Mouse (Mus musculus) left cerebral cortex, adult 6 months (tissue): Measurements from ENCODE around the gene Jagn1. TPM values are rescaled to one million over a fixed set of nuclear protein-coding genes. Genes with fewer than 3 reads are reported as not detected.

ENCODE experiments used
- long read RNA-seq, 2 experiments: library from polyadenylated mRNA; unstranded; transcript quantifications; one replicate each; pipeline ENCODE4 v2.0.0; 2019 to 2020
- polyA plus RNA-seq: library from polyadenylated mRNA; unstranded; fragments of <200 nt; fragmentation: Nextera tagmentation; gene quantifications from 2 replicates; pipeline ENCODE4 v1.2.3, GENCODE M21; 2021

The Jagn1 gene
- 76.8 and 86.7 TPM in 2 replicates for polyA plus RNA-seq
- long read RNA-seq, experiment 1, transcript Jagn1-202 (2 exons, 1,147 nt), result minor isoform, 9 of 143 reads
- long read RNA-seq, experiment 1, transcript Jagn1-201 (2 exons, 1,201 nt), result major isoform, 124 of 143 reads
- long read RNA-seq, experiment 1, partial matches to known transcripts, result 1 of 143 reads
- long read RNA-seq, experiment 1, other reads (novel, unspliced or antisense), result 5 of 143 reads
- long read RNA-seq, experiment 2, transcript Jagn1-201 (2 exons, 1,201 nt), result major isoform, 92 of 107 reads
- long read RNA-seq, experiment 2, transcript Jagn1-202 (2 exons, 1,147 nt), result minor isoform, 6 of 107 reads
- long read RNA-seq, experiment 2, partial matches to known transcripts, result 4 of 107 reads
- long read RNA-seq, experiment 2, other reads (novel, unspliced or antisense), result 5 of 107 reads

DNA sequence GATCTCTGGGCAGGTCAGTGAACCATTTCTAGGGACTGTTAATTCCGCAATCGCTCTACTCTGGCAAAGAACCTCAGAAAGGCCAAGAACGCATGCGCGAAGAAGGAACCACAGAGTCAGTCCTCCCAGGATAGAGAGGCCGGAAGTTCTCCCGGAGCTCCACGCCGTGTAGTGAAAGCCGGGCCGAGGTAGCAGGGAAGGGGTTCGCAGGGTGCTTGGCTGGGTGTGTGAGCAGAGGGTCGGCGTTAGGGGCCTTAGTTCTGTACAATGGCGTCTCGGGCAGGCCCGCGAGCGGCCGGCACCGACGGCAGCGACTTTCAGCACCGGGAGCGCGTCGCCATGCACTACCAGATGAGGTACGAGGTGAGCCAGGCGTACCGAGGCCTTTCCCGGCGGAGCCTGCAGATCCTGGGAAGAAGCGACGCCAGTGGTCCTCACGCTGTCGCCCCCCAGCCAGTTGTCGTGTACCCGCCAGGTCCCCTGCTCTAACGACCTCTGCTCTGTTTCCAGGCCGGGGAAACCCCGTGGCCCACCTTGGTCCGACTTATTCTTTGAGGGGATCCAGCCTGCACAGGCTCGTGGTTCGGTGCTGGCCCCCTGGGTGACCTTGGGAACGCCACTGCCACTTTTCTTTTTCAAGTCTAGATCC is at the start of gene Jagn1:
TSS of gene Jagn1 (plus strand) at position 128 of the 649 bp plus-strand sequence.

DNA sequence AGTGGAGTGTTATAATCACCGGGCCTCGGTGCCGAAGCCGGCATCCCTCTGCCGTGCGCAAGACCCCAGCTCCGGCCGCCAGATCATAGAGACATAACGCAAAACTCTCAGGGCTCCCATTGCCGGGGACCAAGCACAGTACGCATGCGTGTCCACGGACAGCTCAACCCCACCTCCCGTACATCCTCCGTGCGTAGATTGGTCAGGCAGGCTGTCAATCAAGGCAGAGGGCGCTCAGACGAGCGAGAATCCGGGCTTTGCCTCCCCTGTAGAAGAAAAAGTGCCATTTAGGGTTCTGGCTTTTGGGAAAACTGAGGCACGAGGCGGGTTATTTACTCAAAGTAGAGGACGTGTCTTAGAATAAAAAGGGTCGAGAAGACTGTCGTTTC is 23.2 kb upstream of the Jagn1 start, which contains the start of gene Rpusd3:
TSS of gene Rpusd3 (minus strand) at position 142 of the 389 bp plus-strand sequence.

DNA sequence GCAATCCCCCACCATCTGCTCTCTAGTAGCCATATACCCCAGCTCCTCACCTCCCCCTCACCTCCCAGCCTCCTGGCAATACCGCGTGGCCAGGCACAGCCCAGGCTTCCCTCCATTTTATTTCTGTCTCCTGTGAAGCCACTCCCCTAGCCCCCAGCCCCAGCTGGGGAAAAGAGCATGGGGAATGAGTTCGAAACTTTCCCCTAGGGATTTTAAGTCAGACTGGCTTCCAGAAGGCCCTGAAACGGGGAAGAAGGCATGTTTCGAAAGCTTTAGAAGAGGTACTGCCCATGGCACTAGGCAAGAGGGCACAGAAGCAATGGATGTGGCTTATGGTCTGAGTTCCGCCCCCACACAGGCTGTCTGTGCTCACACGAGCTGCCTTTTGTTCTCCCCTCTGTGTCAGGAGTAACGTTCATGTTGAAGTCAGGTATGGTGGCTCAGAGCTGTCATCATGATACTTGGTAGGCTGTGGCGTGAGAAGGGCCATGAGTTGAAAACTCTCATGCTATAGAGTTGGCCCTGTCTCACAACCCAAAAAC is 6.6 kb upstream of the Jagn1 start, which contains the start of gene Cidec:
TSS of gene Cidec (minus strand) at position 97 of the 542 bp plus-strand sequence.

DNA sequence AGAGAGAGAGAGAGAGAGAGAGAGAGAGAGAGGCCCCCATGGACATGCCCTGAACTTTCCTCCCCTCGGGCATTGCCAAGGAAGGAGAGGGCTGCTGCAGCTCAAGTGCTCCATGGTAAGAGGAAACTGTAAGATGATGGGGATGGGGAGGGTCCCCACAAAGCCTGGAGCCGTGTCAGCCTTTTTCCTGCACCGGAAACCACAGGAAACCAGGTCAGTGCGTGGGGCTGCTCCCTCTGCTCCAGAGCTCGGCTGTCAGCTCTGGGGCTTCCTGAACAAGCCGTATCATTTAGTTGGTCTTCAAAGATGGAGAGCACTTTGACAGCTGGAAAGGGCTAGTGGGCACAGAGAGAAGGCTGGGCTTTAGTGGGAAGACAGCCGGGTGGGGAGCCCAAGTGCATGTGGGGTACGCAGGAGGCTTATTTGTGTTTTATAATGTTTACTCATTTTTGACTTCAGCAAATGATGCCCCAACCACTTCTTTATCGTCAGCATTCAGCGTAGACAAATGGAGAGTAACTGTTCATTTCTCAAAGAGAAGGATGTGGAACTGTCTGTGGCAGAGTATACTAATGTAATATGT is 15.7 kb downstream of the Jagn1 start, which contains the start of gene Il17re:
TSS of gene Il17re (plus strand) at position 533 of the 583 bp plus-strand sequence.

DNA sequence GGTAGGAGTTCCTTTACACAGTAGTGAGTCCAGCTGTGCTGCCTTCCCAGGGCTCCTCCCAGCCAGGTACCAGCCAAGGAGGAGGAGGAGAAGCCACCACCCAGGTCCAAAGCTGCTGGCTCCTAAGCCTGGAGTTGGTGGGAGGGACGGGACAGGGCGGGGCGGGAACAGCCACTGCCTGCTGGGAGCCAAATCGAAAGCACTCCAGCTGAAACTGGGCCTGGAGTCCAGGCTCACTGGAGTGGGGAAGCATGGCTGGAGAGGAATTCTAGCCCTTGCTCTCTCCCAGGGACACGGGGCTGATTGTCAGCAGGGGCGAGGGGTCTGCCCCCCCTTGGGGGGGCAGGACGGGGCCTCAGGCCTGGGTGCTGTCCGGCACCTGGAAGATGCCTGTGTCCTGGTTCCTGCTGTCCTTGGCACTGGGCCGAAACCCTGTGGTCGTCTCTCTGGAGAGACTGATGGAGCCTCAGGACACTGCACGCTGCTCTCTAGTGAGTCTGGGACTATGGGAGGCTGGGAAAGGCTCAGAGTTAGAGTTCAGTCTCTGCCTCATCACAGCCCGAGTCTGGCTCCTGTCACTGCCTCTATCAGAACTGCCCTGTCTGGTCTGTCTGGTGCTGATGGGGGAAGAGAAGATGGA is 29.0 kb downstream of the Jagn1 start, which contains the start of gene Il17rc:
TSS of gene Il17rc (plus strand) at position 131 of the 640 bp plus-strand sequence.

DNA sequence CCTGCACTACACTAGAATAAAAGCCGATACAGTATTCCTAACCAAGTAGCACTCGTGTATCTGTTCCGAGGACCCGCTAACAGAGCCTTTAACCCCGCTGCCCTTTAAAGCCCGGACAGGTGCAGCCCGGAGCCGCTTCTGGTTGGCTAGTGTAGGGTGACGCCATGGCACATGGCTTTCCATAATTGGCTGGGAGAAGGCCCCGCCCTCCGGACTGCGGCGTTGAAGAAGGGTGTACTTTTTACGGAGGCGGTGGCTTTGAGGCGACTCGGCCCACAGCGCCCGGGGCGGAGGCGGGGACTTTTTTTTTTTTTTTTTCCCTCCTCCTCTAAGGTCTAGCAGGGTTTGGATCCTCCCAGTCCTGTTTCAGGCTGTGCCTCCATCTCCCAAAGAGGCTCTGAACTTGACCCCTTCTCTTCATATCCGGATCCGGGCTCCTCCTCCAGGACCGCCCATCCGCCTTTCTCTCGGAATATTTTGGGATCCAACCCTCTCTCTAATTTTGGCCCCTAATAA is 40.8 kb downstream of the Jagn1 start, which contains the start of gene Creld1:
TSS of gene Creld1 (plus strand) at position 198 of the 516 bp plus-strand sequence.

Other genes with a start within 250 kb of the Jagn1 start
- 11.3 and 16.3 TPM in 2 replicates for gene Lhfpl4, start 247.2 kb upstream of the Jagn1 start, polyA plus RNA-seq
- gene Mtmr14, start 204.7 kb upstream of the Jagn1 start, polyA plus RNA-seq, result 12.2 and 14.7 TPM in 2 replicates
- 45.4 and 61.0 TPM in 2 replicates for gene Cpne9, start 160.3 kb upstream of the Jagn1 start, polyA plus RNA-seq
- 3.6 and 9.5 TPM in 2 replicates for gene Brpf1, start 135.4 kb upstream of the Jagn1 start, polyA plus RNA-seq
- 2.1 and 4.3 TPM in 2 replicates for gene Ogg1, start 115.6 kb upstream of the Jagn1 start, polyA plus RNA-seq
- gene Camk1, start 98.6 kb upstream of the Jagn1 start, polyA plus RNA-seq, result 117 and 124 TPM in 2 replicates
- gene Tada3, start 64.7 kb upstream of the Jagn1 start, polyA plus RNA-seq, result 16.2 and 28.5 TPM in 2 replicates
- gene Arpc4, start 64.5 kb upstream of the Jagn1 start, polyA plus RNA-seq, result 287 and 388 TPM in 2 replicates
- gene Ttll3, start 53.3 kb upstream of the Jagn1 start, polyA plus RNA-seq, result 3.0 and 3.4 TPM in 2 replicates
- 16.2 and 16.3 TPM in 2 replicates for gene Rpusd3, start 23.2 kb upstream of the Jagn1 start, polyA plus RNA-seq
- not detected in 2 replicates for gene Cidec, start 6.8 kb upstream of the Jagn1 start, polyA plus RNA-seq
- 0.17 and 0.43 TPM in 2 replicates for gene Il17re, start 15.9 kb downstream of the Jagn1 start, polyA plus RNA-seq
- gene Il17rc, start 28.9 kb downstream of the Jagn1 start, polyA plus RNA-seq, result 5.2 and 6.6 TPM in 2 replicates
- gene Creld1, start 40.7 kb downstream of the Jagn1 start, polyA plus RNA-seq, result 78.3 and 85.0 TPM in 2 replicates
- 18.0 and 26.8 TPM in 2 replicates for gene Prrt3, start 59.4 kb downstream of the Jagn1 start, polyA plus RNA-seq
- 84.7 and 101 TPM in 2 replicates for gene Emc3, start 89.1 kb downstream of the Jagn1 start, polyA plus RNA-seq
- gene Fancd2, start 89.1 kb downstream of the Jagn1 start, polyA plus RNA-seq, result 3.6 and 4.7 TPM in 2 replicates
- 0.27 and 0.33 TPM in 2 replicates for gene Fancd2os, start 158.1 kb downstream of the Jagn1 start, polyA plus RNA-seq
- 287 and 297 TPM in 2 replicates for gene Brk1, start 162.2 kb downstream of the Jagn1 start, polyA plus RNA-seq
- 37.1 and 39.1 TPM in 2 replicates for gene Vhl, start 181.4 kb downstream of the Jagn1 start, polyA plus RNA-seq
- gene Irak2, start 195.9 kb downstream of the Jagn1 start, polyA plus RNA-seq, result 8.5 and 16.6 TPM in 2 replicates